Mouse (Mus musculus): ENCODE data around the gene Gm136. TPM values are rescaled to one million over a fixed set of nuclear protein-coding genes. Genes with fewer than 3 reads are reported as not detected.

Gene Gm136
- total RNA-seq, 2 experiments from 2014 or later = not detected

DNA sequence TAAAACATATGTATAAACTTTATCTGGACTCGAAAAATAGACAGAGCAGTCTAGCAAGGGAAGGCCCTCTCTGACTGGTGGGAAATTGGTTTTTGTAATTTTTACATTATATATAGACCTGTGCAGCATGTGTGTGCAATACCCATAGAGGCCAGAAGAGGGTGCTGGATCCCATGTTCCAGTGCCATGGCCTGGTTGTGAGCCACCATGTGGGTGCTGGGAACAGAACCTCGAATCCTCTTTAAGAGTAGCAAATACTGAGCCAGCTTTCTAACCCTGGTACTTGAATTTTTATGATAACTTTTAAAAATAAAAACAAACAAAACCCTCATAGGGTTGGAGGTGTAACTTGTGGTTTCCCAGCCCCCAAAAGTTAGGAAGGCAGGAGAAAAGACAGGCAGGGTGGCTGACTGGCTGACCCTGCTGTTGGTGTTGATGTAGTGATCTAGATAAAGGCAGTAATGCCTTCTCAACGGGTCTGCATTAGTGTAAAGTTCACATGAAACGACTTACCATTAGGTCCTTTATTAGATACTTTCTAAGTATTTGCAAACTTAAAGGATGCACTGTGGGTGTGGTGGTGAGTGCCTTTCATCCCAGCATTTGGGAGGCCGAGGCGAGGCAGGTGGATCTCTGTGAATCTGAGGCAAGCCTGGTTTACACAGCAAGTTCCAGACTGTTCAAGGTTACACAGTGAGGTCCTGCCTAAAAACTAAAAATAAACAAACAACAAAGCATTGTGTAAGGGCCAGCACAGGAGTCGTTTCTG is 35.8 kb downstream of the Gm136 start:
- intact Hi-C loops (cut with DNase I) = no loop called here
- DNase-seq = no peak

DNA sequence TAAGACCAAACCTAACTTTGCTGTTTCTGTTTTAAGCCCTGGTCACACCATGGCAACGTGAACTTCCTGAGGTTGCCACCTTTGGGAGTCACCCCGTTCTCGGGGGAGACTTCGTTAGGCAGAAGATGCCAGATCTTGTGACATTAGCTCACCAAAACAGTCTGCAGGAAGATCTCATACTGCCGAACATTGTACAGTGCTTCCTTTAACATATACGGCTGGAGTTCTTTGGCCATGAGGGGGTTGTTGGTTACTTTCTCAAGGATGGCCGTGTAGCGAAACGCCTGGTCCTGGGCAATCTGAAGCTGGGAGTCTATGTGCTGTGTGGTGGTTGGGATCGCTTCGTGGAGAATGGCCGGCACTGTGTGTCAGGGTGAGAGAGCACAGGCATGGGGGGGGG is 36.6 kb downstream of the Gm136 start:
- intact Hi-C loops (cut with DNase I) = no loop called here
- no peak for DNase-seq

DNA sequence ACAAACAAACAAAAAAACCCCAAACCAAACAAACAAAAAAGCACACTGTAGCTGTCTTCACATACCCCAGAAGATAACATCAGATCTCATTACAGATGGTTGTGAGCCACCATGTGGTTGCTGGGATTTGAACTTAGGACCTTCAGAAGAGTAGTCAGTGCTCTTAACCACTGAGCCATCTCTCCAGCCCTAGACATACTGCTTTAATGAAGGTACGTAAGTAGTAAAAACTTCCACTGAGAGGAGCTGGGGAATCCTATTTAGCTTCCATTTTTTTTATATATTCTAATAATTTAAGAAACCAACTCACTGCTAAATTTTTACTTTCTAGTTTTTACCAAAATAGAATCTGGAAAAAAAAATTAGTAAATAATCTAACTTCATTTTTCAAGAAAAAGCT is 41.0 kb downstream of the Gm136 start:
- intact Hi-C loops (cut with DNase I) = no loop called here
- DNase-seq = no peak

GRCm38 (mm10) chr4:34708127-34708526 is 47.9 kb downstream of the Gm136 start:
- no peak for DNase-seq
- intact Hi-C loops (cut with DNase I) = no loop called here

DNA sequence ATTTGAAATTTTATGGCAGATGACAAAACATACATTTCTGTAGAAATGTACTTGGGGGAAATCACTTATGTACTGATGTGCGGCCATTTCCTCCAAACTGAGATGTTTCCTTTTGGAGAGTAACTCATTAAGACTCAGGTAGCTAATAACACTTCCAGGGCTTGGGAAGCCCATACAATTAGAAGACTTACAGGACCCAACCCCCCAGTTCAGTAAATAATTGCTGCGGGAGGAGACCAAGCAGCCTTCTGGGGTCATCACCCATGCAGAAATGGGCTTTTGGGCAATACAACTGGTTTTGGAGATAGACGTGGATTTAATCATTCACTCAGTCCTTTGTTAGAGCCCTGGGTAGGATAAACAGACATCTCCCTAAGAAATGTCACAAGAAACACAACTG is 48.8 kb downstream of the Gm136 start:
- DNase-seq = no peak
- intact Hi-C loops (cut with DNase I) = no loop called here

- intact Hi-C loops (cut with DNase I) = no loop called here
- no peak for DNase-seq
Observed at GRCm38 (mm10) chr4:34703029-34703428, 53.0 kb downstream of the Gm136 start.

- DNase-seq = no peak
- intact Hi-C loops (cut with DNase I) = no loop called here
Observed at GRCm38 (mm10) chr4:34702231-34702630, 53.8 kb downstream of the Gm136 start.

DNA sequence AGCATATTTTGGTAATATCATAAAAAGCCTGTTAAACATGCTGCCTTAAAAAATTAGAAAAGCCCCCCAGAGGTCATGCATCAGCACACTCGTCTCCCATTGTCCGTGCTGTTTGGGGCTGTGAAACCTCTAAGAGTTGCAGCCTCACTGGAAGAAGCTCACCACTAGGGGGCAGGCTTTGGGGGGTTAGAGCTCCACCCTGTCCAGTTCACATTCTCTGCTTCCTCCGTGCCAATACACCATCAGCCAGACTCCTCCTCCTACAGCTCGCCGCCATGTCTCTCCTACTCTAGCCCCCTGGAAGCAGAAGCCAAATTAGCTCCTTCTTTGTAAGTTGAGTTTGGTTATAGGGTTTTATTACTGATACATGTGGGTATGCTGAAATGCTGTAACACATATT is 54.5 kb downstream of the Gm136 start:
- intact Hi-C loops (cut with DNase I) = no loop called here
- DNase-seq = peak; percentile 51 to 69

Other genes with a start within 250 kb of the Gm136 start
- gene Akirin2, start 205.3 kb downstream of the Gm136 start, total RNA-seq (2021) = 10 to 100 TPM; 55.5 to 56.6 TPM
- 10 to 100 TPM; 38.4 to 39.7 TPM for gene Orc3, start 141.3 kb downstream of the Gm136 start, total RNA-seq (2021)
- gene Rars2, start 141.3 kb downstream of the Gm136 start, total RNA-seq (2021) = 10 to 100 TPM; 30.9 to 31.1 TPM
- 10 to 100 TPM; 14.7 to 18.5 TPM for gene Slc35a1, start 68.8 kb downstream of the Gm136 start, total RNA-seq (2021)
- under 1 TPM; 0.17 to 0.79 TPM for gene Cfap206, start 26.1 kb downstream of the Gm136 start, total RNA-seq (2021)
- 10 to 100 TPM; 43.9 to 48.8 TPM for gene Smim8, start 22.2 kb upstream of the Gm136 start, total RNA-seq (2021)
- gene Zfp292, start 126.7 kb upstream of the Gm136 start, total RNA-seq (2021) = 10 to 100 TPM; 17.3 to 17.5 TPM
- not detected for gene Cga, start 137.5 kb upstream of the Gm136 start, total RNA-seq (2021)